Mouse (Mus musculus) limb, embryonic 10.5 days (tissue): ENCODE data around the gene Sf3a2. TPM values are rescaled to one million over a fixed set of nuclear protein-coding genes. Genes with fewer than 3 reads are reported as not detected.

Experiments
- DNase-seq: peaks from one replicate; pipeline ENCODE4 v3.0.0-alpha.2; 2017; ENCODE audit warnings: low spot score
- H3K27ac ChIP-seq: fragments of 300-500 bp; sonication (generic); 2 replicates; pipeline ENCODE4 v1.5.1; 2016; ENCODE audit warnings: mild to moderate bottlenecking
- H3K27me3 ChIP-seq: fragments of 300-500 bp; sonication (generic); 2 replicates; pipeline ENCODE4 v1.6.1; 2016; ENCODE audit warnings: low read depth, mild to moderate bottlenecking; ENCODE audit not compliant: poor library complexity, severe bottlenecking
- H3K36me3 ChIP-seq: fragments of 300-500 bp; sonication (generic); 2 replicates; pipeline ENCODE4 v1.6.1; 2016; ENCODE audit warnings: mild to moderate bottlenecking, moderate library complexity
- H3K4me1 ChIP-seq: fragments of 300-500 bp; sonication (generic); 2 replicates; pipeline ENCODE4 v1.6.1; 2016
- H3K4me3 ChIP-seq: fragments of 300-500 bp; sonication (generic); 2 replicates; pipeline ENCODE4 v1.5.1; 2016; ENCODE audit warnings: mild to moderate bottlenecking, moderate library complexity
- H3K9me3 ChIP-seq: fragments of 300-500 bp; sonication (generic); replicated peaks from 2 replicates; pipeline ENCODE4 v1.6.1; 2016; ENCODE audit warnings: mild to moderate bottlenecking
- WGBS: fragments of 180-500 bp; shearing (Covaris S2); methylation state at CpG from one replicate; pipeline ENCODE4 v1.1.7; 2016; 5-methylcytosine and 5-hydroxymethylcytosine counted together
- polyA plus RNA-seq: library from polyadenylated mRNA; unstranded; fragments of >200 nt; fragmentation: Nextera tagmentation; extraction: Ambion mirVana; gene quantifications from 2 replicates; pipeline ENCODE4 v1.2.1, GENCODE M21; 2016

Sf3a2 gene
- polyA plus RNA-seq, 1 experiment from 2014 or later: 113 TPM

DNA sequence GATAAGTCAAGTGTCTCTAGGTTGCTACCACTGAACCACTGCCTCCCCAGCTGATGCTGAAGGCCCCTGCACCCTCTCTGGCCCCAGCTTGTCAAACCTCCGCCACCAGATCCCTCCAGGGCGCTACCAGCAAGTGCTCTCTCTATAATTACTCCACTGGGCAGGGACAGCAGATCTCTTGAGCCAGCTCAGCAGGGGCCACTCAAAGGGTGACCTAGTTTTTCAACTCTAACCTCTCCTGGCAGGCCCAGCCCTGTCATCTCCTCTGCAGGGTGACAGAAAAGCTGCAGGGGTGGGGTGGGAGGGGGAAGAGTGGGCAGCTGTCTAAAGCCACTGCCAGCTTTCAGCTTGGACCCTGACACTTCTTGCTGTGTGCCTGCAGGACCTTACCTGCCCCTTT is 39.8 kb downstream of the Sf3a2 start:
- no peaks in the 10 kb centered on the region; the same call in 1 of the 2 replicates for H3K9me3 ChIP-seq
- peaks cover 90% of the 10 kb centered on the region for H3K27me3 ChIP-seq
- no peak overlapping the region for H3K4me3 ChIP-seq
- H3K4me1 ChIP-seq: peaks cover 38% of the 10 kb centered on the region
- no peaks in the 10 kb centered on the region for H3K36me3 ChIP-seq
- H3K27ac ChIP-seq: no peak overlapping the region; the same call in 1 of the 2 replicates
- DNase-seq: no peak
- 7% methylated on average over 2 of the region's 2 CpGs for WGBS

DNA sequence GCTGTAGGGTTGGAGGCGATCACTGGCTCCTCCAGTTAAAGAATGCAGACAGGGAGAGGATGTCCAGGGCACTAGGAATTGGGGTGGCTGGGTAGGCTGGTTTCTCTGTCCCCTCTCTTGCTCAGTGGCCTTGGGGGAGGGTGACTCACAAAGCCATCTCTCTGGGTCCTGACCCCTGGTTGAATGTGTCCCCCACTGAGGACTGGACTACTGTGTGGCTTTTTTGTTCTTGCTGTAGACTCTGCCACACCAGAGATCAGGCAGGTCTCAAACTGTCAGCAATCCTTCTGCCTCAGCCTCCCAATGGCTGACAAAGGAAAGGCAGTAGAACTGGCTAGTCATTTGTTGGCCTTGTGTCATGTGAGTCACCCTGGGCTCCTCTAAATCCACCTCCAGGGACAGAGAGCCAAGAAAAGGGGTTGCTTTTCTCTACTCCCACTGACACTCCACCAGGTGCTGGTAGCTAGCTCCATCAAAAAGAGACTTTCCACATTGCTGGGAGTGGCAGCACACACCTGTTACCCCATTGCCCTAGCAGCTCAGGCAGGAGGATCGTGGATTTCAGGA is 40.4 kb downstream of the Sf3a2 start:
- no peak for DNase-seq
- Histone ChIP-seq H3K27me3 (peaks cover 90% of the 10 kb centered on the region), H3K4me1 (peaks cover 39% of the 10 kb centered on the region), H3K4me3 (no peak overlapping the region), H3K9me3 (no peaks in the 10 kb centered on the region; the same call in 1 of the 2 replicates), H3K27ac (no peak overlapping the region), H3K36me3 (no peaks in the 10 kb centered on the region)
- WGBS: 69% methylated on average over 2 of the region's 2 CpGs

DNA sequence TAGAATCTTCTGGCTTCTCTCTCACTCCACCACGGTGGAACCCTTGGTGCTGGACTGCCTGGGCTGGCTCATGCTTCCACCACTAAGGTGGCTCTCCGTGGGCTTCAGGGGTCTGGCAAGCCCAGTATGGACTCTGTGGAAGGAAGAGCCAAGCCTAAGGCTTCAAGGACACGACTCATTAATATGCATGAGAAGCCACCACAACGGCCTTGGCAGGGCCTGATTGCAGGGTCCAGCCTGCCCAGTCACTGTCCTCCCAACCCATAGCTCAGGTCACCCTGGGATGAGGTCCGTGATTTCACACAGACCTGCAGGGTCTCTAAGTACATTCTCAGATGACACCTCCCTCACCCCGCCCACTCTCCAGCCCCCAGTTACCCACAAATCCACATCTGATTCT is 41.9 kb downstream of the Sf3a2 start:
- no peak overlapping the region for H3K27ac ChIP-seq
- H3K27me3 ChIP-seq: peaks cover 90% of the 10 kb centered on the region
- peaks cover 43% of the 10 kb centered on the region for H3K4me1 ChIP-seq
- H3K4me3 ChIP-seq: no peak overlapping the region
- no peaks in the 10 kb centered on the region for H3K9me3 ChIP-seq
- H3K36me3 ChIP-seq: no peaks in the 10 kb centered on the region
- no peak for DNase-seq
- WGBS: 61% methylated on average over 6 of the region's 6 CpGs

DNA sequence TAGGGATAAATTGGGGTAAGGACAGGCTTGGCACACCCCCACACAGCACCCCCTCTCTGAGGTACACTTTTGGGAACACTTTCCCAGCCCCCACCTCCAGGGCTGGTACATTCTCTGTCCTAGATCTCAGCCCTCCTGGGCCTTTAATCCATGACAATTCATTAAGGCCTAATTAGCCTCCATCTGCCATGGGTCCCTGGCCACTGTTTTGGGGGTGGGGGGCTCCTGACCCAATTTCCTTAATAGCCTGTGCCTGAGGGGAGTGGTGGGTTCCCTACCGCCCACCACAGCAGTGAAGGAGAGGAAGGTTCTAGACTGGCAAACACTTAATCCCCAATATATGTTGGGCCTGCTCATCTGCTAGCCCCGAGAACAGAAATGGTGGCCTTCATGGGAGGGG is 43.7 kb downstream of the Sf3a2 start:
- H3K4me3 ChIP-seq: no peak overlapping the region
- H3K36me3 ChIP-seq: no peaks in the 10 kb centered on the region
- no peak overlapping the region for H3K27ac ChIP-seq
- 70% methylated on average over 2 of the region's 2 CpGs for WGBS
- peaks cover 36% of the 10 kb centered on the region for H3K4me1 ChIP-seq
- peaks cover 89% of the 10 kb centered on the region for H3K27me3 ChIP-seq
- no peak for DNase-seq
- no peaks in the 10 kb centered on the region for H3K9me3 ChIP-seq

DNA sequence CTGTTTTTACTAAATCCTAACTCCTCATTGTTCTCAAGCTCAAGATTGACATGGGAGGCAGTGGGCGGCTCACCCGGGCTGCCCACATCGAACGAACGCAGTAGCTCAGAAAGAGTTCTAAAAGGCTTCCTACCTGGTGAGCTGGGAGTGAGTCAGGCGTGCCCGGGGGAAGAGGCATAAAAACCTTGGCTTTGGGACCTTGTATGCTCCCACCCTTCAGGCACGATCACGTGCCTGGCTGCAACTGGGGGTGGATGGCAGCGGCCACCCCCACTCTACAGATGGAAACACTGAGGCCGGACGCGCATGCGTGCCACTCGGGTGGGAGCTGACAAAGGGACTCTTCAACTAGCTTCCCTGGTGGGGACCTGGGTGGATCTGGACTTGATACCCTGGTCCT is 44.3 kb downstream of the Sf3a2 start:
- H3K4me1 ChIP-seq: peaks cover 30% of the 10 kb centered on the region
- no peak overlapping the region for H3K27ac ChIP-seq
- DNase-seq: no peak
- no peaks in the 10 kb centered on the region for H3K36me3 ChIP-seq
- H3K9me3 ChIP-seq: no peaks in the 10 kb centered on the region
- WGBS: 85% methylated on average over 15 of the region's 15 CpGs
- H3K27me3 ChIP-seq: peaks cover 83% of the 10 kb centered on the region
- no peak overlapping the region for H3K4me3 ChIP-seq

DNA sequence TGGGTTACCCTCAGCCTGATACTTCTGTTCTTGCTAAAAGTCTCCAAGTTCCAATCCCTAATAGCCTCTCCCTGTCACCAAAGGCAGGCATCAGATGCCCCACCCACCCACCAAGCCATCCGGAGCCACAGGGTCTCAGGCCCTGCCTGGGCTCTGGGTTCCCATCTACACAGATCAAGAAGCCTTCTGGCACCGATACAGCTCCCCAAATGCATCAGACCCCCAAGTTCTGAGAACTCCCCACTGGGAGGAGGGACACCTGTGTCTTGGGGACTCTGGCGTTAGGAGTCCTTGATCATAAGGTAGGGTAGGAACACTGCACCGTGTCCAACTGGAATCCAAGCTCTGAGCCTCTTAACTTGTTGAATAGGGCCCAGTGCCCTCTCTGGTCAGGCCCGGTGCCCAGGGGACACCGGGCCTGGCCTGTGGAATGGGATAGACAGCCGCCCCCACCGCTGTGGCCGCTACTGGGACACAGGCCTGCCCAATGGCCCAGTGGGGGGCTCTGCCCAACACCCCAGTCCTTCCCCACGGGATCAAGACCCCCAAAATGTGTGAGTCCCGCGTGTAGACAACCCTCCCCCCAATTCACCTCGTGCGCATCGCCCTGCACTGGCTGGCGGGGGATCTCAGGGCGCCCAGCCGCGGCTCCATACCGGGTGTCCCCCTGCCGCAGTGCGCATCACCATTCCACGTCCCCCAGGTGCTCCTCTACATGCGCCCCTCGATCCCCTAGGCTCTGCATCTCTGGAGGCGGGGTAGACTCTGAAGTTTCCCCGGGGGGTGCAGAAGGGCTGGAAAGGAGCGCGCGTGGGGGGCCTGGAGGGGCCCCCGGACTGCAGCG is 45.3 kb downstream of the Sf3a2 start:
- no peaks in the 10 kb centered on the region for H3K36me3 ChIP-seq
- peak overlapping the region; percentile 62 for H3K4me3 ChIP-seq
- H3K27me3 ChIP-seq: peaks cover 73% of the 10 kb centered on the region
- peaks cover 22% of the 10 kb centered on the region for H3K4me1 ChIP-seq
- WGBS: 12% methylated on average over 32 of the region's 32 CpGs
- H3K27ac ChIP-seq: peak overlapping the region; percentile 66
- no peak for DNase-seq
- H3K9me3 ChIP-seq: no peaks in the 10 kb centered on the region

DNA sequence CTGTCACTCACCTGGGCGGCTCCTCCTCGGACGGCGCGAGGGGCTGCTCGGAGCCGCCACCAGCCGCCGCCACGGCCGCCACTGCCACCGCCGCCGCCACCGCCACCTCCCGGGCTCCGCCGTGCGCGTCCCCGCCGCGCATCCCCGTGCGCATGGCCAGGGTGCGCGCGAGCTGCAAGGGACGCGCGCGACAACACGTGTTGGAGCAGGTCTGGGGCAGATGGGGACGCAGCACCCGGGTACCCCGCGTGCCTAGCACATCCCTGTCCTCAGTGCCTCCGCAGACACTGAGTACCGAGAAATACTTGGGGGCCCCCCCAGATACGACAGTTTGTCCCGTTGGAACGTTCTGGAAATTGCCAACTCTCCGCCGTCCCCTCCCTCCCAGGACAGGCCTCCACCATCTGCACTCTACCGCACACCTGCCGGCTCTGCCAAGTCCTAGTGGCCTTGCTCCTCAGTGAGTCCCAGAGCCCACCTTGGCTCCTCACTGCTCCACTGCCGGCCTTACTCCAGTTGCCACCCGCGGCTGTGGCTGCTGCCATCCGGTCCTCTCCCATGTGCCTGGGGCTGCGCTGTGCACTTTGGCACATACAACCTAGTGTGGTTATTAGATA is 46.0 kb downstream of the Sf3a2 start, which contains the start of gene Lingo3:
TSS of gene Lingo3 (minus strand) at position 109 of the 617 bp plus-strand sequence.
- Histone ChIP-seq H3K4me3 (peak within 1 kb of the TSS; percentile 62), H3K36me3 (no peaks in the 10 kb centered on the region), H3K27ac (peak within 1 kb of the TSS; percentile 66), H3K27me3 (peaks cover 68% of the 10 kb centered on the region), H3K4me1 (peaks cover 27% of the 10 kb centered on the region), H3K9me3 (no peaks in the 10 kb centered on the region)
- peak; percentile 52 for DNase-seq
- WGBS: 5% methylated on average over 51 of the region's 51 CpGs

DNA sequence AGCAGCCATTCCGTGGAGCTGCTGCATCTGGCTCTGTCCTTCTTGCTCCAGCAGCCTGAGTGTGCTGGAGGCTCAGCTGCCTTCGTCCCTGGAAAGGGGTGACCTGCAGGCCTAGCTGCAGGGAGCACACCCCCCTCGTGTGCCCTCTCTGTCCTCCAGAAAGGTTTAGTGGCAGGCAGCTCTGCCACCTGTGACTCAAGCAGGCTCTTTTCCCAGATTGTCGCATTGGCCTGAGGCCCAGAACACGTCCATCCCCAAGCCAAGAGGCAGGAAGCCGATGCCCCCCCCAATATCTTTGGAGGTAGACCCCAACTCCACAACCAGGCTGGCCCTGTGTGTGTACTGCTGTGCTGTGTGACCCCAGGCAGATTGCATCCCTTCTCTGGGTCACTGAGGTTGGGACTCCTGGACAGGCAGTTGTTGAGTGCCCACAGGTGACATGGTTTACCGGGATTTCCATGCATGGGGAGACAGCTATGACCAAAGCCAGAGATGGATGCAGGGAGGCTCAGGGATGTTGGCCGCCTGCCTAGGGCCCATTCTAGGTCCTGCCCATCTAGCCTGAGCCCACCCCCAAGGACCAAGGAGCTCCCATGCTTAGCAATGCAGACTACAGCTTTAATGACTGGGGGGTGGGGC is 47.2 kb downstream of the Sf3a2 start:
- Histone ChIP-seq H3K36me3 (peaks cover 3% of the 10 kb centered on the region), H3K4me3 (0 out of 2 replicates have a peak overlapping the region, but pooled peaks have one; percentile 3), H3K4me1 (peaks cover 27% of the 10 kb centered on the region), H3K27me3 (peaks cover 64% of the 10 kb centered on the region), H3K9me3 (no peaks in the 10 kb centered on the region), H3K27ac (no peak overlapping the region)
- no peak for DNase-seq
- 65% methylated on average over 8 of the region's 8 CpGs for WGBS

DNA sequence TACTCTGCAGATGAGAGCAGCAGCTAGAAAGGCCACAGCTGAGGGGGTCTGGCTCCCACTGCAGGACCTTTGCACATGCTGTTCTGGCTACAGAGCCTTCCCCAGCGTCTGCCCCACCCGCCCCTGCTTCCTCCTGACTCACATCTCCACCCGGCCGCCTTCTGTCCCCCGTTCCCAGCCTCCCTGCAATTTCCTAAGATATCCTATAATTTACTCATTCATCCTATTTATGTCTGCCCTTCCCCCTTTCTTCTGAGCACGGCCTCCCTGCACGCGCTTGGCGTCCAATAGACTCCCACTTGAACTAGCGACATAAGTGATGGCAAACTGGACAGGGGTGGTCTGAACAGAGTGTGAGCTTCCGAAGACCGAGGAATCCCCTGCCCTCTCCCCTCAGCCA is 47.7 kb downstream of the Sf3a2 start:
- no peak overlapping the region for H3K4me3 ChIP-seq
- H3K27me3 ChIP-seq: peaks cover 59% of the 10 kb centered on the region
- WGBS: 81% methylated on average over 12 of the region's 12 CpGs
- H3K4me1 ChIP-seq: peaks cover 27% of the 10 kb centered on the region
- no peak for DNase-seq
- H3K27ac ChIP-seq: no peak overlapping the region
- no peaks in the 10 kb centered on the region for H3K9me3 ChIP-seq
- peaks cover 9% of the 10 kb centered on the region for H3K36me3 ChIP-seq

DNA sequence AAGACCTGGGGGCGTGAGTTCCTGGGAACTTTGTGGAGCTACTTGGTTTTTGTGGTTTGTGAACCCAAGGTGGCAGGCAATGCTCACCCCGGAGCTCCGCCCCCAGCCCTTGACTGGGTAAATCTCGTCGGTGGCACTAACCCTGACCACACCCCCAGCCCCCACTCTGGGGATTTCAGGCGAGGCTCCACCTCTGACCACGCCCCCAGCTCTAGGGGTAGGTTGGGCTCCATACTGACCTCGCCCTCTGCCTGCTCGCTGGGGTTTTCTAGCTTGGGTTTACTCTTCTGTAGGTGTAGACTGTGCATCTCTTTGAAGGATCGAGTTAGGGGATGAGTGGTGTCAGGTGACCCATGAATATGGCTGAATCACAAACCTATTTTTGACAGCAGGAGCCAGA is 50.6 kb downstream of the Sf3a2 start:
- H3K36me3 ChIP-seq: peaks cover 36% of the 10 kb centered on the region
- WGBS: 8% methylated on average over 10 of the region's 10 CpGs
- H3K9me3 ChIP-seq: no peaks in the 10 kb centered on the region
- H3K27me3 ChIP-seq: peaks cover 30% of the 10 kb centered on the region
- H3K27ac ChIP-seq: no peak overlapping the region
- H3K4me1 ChIP-seq: peaks cover 24% of the 10 kb centered on the region
- H3K4me3 ChIP-seq: no peak overlapping the region
- DNase-seq: peak; percentile 47
